Mouse (Mus musculus): ENCODE results near the gene Nt5c. TPM values are rescaled to one million over a fixed set of nuclear protein-coding genes. Genes with fewer than 3 reads are reported as not detected.

Nt5c gene
- polyA plus RNA-seq, 1 experiment, result 109 TPM

- peaks cover 5% of the 10 kb centered on the region for H3K36me3 ChIP-seq (ENCODE audit: control insufficient read depth, insufficient read depth)
- peaks cover 58% of the 10 kb centered on the region for H3K79me2 ChIP-seq (ENCODE audit: control insufficient read depth, insufficient read depth)
- H3ac ChIP-seq (ENCODE audit: control insufficient read depth, insufficient read length, low read depth), result peak overlapping the region; percentile 91
- TF ChIP-seq CTCF (IDR thresholded peaks at IDR 0.05; ENCODE audit: control insufficient read depth, insufficient read depth, insufficient read length) (no peak), USF1 (IDR thresholded peaks at IDR 0.05; ENCODE audit: low read depth) (no peak), MYOD1 (IDR thresholded peaks at IDR 0.05; ENCODE audit: control insufficient read depth, insufficient read length, low read depth) (no peak), FOSL1 (IDR thresholded peaks at IDR 0.05; ENCODE audit: insufficient read depth, low read length, poor library complexity, severe bottlenecking) (no peak)
- H3K27me3 ChIP-seq (ENCODE audit: control insufficient read depth, insufficient read depth, insufficient read length), result no peaks in the 10 kb centered on the region
- H3K79me3 ChIP-seq (ENCODE audit: low read depth), result peaks cover 53% of the 10 kb centered on the region
- H3K4me3 ChIP-seq (ENCODE audit: insufficient read depth, poor library complexity, severe bottlenecking), result peak overlapping the region; percentile 95
Measured at GRCm38 (mm10) chr11:115513271-115514237, 21.9 kb upstream of the Nt5c start.

- Histone ChIP-seq H3K4me3 (ENCODE audit: insufficient read depth, poor library complexity, severe bottlenecking) (peak overlapping the region; percentile 95), H3K27me3 (ENCODE audit: control insufficient read depth, insufficient read depth, insufficient read length) (no peaks in the 10 kb centered on the region), H3ac (ENCODE audit: control insufficient read depth, insufficient read length, low read depth) (peak overlapping the region; percentile 91), H3K79me2 (ENCODE audit: control insufficient read depth, insufficient read depth) (peaks cover 67% of the 10 kb centered on the region), H3K79me3 (ENCODE audit: low read depth) (peaks cover 63% of the 10 kb centered on the region), H3K36me3 (ENCODE audit: control insufficient read depth, insufficient read depth) (peaks cover 5% of the 10 kb centered on the region)
- TF ChIP-seq CTCF (IDR thresholded peaks at IDR 0.05; ENCODE audit: control insufficient read depth, insufficient read depth, insufficient read length) (no peak), MAX (IDR thresholded peaks at IDR 0.05) (no peak), FOSL1 (IDR thresholded peaks at IDR 0.05; ENCODE audit: insufficient read depth, low read length, poor library complexity, severe bottlenecking) (no peak), CEBPB (IDR thresholded peaks at IDR 0.05; ENCODE audit: low read depth) (no peak), MYOG (IDR thresholded peaks at IDR 0.05; ENCODE audit: control insufficient read depth, extremely low read depth, insufficient read length) (no peak), MYOD1 (IDR thresholded peaks at IDR 0.05; ENCODE audit: control insufficient read depth, insufficient read length, low read depth) (no peak), USF1 (IDR thresholded peaks at IDR 0.05; ENCODE audit: low read depth) (no peak)
Measured at GRCm38 (mm10) chr11:115512407-115513183, 20.9 kb upstream of the Nt5c start.

GRCm38 (mm10) chr11:115512004-115512403 lies 20.3 kb upstream of the Nt5c start:
- H3K79me2 ChIP-seq (ENCODE audit: control insufficient read depth, insufficient read depth), result peaks cover 73% of the 10 kb centered on the region
- TF ChIP-seq MAX (IDR thresholded peaks at IDR 0.05), result no peak
- no peak for TF ChIP-seq FOSL1 (IDR thresholded peaks at IDR 0.05; ENCODE audit: insufficient read depth, low read length, poor library complexity, severe bottlenecking)
- no peak for TF ChIP-seq USF1 (IDR thresholded peaks at IDR 0.05; ENCODE audit: low read depth)
- TF ChIP-seq MYOG (IDR thresholded peaks at IDR 0.05; ENCODE audit: control insufficient read depth, extremely low read depth, insufficient read length), result no peak
- TF ChIP-seq CEBPB (IDR thresholded peaks at IDR 0.05; ENCODE audit: low read depth), result no peak
- no peak for TF ChIP-seq MYOD1 (IDR thresholded peaks at IDR 0.05; ENCODE audit: control insufficient read depth, insufficient read length, low read depth)
- TF ChIP-seq CTCF (IDR thresholded peaks at IDR 0.05; ENCODE audit: control insufficient read depth, insufficient read depth, insufficient read length), result no peak
- H3K27me3 ChIP-seq (ENCODE audit: control insufficient read depth, insufficient read depth, insufficient read length), result no peaks in the 10 kb centered on the region
- peaks cover 69% of the 10 kb centered on the region for H3K79me3 ChIP-seq (ENCODE audit: low read depth)
- peaks cover 10% of the 10 kb centered on the region for H3K36me3 ChIP-seq (ENCODE audit: control insufficient read depth, insufficient read depth)
- no peak overlapping the region for H3ac ChIP-seq (ENCODE audit: control insufficient read depth, insufficient read length, low read depth)
- peak overlapping the region; percentile 95 for H3K4me3 ChIP-seq (ENCODE audit: insufficient read depth, poor library complexity, severe bottlenecking)

- Histone ChIP-seq H3K27me3 (ENCODE audit: control insufficient read depth, insufficient read depth, insufficient read length) (no peaks in the 10 kb centered on the region), H3K4me3 (ENCODE audit: insufficient read depth, poor library complexity, severe bottlenecking) (no peak overlapping the region)
- TF ChIP-seq MYOD1 (IDR thresholded peaks at IDR 0.05; ENCODE audit: control insufficient read depth, insufficient read length, low read depth) (no peak), FOSL1 (IDR thresholded peaks at IDR 0.05; ENCODE audit: insufficient read depth, low read length, poor library complexity, severe bottlenecking) (no peak), MYOG (IDR thresholded peaks at IDR 0.05; ENCODE audit: control insufficient read depth, extremely low read depth, insufficient read length) (no peak), CTCF (IDR thresholded peaks at IDR 0.05; ENCODE audit: control insufficient read depth, insufficient read depth, insufficient read length) (no peak)
Measured at GRCm38 (mm10) chr11:115511121-115511520, 19.5 kb upstream of the Nt5c start.

DNA sequence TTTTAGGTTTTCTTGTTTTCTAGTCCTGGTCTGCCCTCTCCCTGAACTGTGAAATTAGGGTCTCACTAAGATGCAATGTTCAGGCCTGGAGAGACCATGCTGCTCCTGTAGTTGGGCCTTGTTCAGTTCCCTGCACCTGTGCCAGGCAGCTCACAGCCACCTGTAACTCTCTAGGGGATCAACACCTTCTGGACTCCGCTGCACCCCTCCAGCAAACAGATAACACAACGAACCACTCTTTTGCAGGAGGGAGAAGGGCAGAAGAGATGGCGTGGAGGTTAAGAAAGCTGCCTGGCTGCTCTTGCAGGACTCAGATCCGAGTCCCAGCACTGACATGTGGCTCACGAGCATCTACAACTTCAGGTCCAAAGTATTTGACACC lies 18.8 kb upstream of the Nt5c start:
- Histone ChIP-seq H3K79me2 (ENCODE audit: control insufficient read depth, insufficient read depth) (peaks cover 88% of the 10 kb centered on the region), H3K27me3 (ENCODE audit: control insufficient read depth, insufficient read depth, insufficient read length) (no peaks in the 10 kb centered on the region), H3K36me3 (ENCODE audit: control insufficient read depth, insufficient read depth) (peaks cover 20% of the 10 kb centered on the region), H3K4me3 (ENCODE audit: insufficient read depth, poor library complexity, severe bottlenecking) (no peak overlapping the region), H3K79me3 (ENCODE audit: low read depth) (peaks cover 84% of the 10 kb centered on the region), H3ac (ENCODE audit: control insufficient read depth, insufficient read length, low read depth) (no peak overlapping the region)
- no peak for TF ChIP-seq USF1 (IDR thresholded peaks at IDR 0.05; ENCODE audit: low read depth)
- TF ChIP-seq MAX (IDR thresholded peaks at IDR 0.05), result no peak
- TF ChIP-seq MYOG (IDR thresholded peaks at IDR 0.05; ENCODE audit: control insufficient read depth, extremely low read depth, insufficient read length), result no peak
- TF ChIP-seq FOSL1 (IDR thresholded peaks at IDR 0.05; ENCODE audit: insufficient read depth, low read length, poor library complexity, severe bottlenecking), result no peak
- no peak for TF ChIP-seq CEBPB (IDR thresholded peaks at IDR 0.05; ENCODE audit: low read depth)
- TF ChIP-seq MYOD1 (IDR thresholded peaks at IDR 0.05; ENCODE audit: control insufficient read depth, insufficient read length, low read depth), result no peak
- TF ChIP-seq CTCF (IDR thresholded peaks at IDR 0.05; ENCODE audit: control insufficient read depth, insufficient read depth, insufficient read length), result no peak

More at GRCm38 (mm10) chr11:115511121-115511520, 19.5 kb upstream of the Nt5c start:
- Histone ChIP-seq H3K36me3 (ENCODE audit: control insufficient read depth, insufficient read depth) (peaks cover 17% of the 10 kb centered on the region), H3K79me2 (ENCODE audit: control insufficient read depth, insufficient read depth) (peaks cover 82% of the 10 kb centered on the region), H3ac (ENCODE audit: control insufficient read depth, insufficient read length, low read depth) (peak overlapping the region; percentile 13), H3K79me3 (ENCODE audit: low read depth) (peaks cover 78% of the 10 kb centered on the region)
